Mouse (Mus musculus) R1 (cell line): ENCODE measurements at regions not wholly inside any gene's neighbourhood (a gene's known extent, or its start where the extent isn't known, plus 50 kb on each side); places are given as distances from the start of the nearest gene placed in this dataset.

Experiments
- DNase-seq: peaks from one replicate; pipeline ENCODE4 v3.0.0-alpha.2; 2018; ENCODE audit warnings: low read depth, low spot score

GRCm38 (mm10) chr2:102250101-102250500, 63.9 kb upstream of the Ldlrad3 start:
- DNase-seq = no peak

GRCm38 (mm10) chr2:102246484-102246883, 60.3 kb upstream of the Ldlrad3 start:
- no peak for DNase-seq

GRCm38 (mm10) chr2:102244491-102244890, 58.3 kb upstream of the Ldlrad3 start:
- DNase-seq = peak; percentile 56

DNA sequence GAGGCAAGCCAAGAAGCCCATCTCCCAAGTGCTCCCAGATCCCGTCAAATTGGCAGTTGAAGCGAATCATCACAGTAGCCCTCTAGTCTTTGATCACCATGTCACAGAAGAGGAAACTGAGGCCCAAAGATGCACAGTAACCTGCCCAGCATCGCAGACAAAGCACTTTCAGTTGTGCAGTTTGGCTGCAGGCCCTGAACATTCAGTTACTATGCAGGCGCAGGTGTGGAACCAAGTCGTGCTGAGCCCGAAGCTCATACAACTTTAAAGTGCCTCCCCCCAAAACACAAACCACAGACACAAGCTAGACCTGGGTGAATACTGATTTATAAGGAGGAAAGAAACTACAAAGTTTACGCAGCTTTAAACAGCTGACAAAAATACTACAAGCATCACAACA, 55.4 kb upstream of the Ldlrad3 start:
- DNase-seq = no peak

DNA sequence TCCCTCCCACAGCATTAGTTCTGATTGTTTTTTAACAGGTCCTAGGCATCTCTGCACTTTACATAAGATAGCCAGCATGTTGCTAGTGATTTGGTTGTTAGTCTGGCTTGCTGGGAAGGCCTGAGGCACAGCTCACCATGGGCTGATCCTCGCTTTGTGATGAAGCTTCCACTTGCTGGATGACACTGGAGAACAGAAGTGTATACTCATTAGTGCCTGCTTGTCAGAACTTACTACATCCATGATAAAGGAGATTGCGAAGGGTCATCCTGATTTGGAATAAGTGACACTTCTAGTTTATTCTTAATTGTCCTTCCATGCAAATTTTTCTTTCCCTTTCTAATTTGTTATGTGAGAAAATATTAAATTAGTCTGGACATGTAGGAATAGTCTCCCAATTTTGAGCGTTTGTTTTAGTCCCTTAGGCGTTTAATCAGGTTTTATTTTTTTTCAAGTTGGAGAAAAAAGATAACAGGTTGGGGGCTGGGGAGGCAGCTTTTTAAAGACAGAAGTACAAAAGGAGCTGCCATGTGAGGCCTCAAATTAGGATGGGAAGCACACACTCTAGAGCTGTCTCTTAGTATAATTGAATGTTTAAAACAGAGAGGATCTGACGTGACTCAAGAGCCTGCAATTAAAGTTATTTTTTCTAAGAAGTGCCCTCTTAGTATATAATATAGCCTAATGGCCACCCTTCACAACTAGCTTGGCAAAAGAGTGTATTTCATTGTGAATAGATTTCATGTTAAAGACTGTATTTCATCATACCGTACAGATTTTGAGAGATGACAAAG, 53.7 kb upstream of the Ldlrad3 start:
- no peak for DNase-seq
